ENCODE assay signal across 9 mouse cellular contexts in genomic region chr8:77227742-77228141, GRCm38 (mm10).
DNase-seq lines count a peak whose midpoint lies in the region; ATAC-seq lines count a peak whose summit lies in the region.
"Had no signal": no experiment of that assay in that cellular context is flagged by ENCODE, and none has a peak within 500 bp of the region (broad histone marks: within the 10 kb centered on the region; RNA-seq: fewer than 3 reads in every experiment).

No protein-coding gene starts in this region.

- intact Hi-C loops in left cerebral cortex, postnatal 4 days (cut with DNase I): no loop called here

- DNase-seq in left cerebral cortex, postnatal 4 days: peak; percentile 41
- no peak for DNase-seq in left cerebral cortex, adult 11 months (ENCODE audit: low spot score)
- peak; percentile 52 to 63 for DNase-seq in cerebellum, adult 18-20 months
- peak; percentile 36 to 41 for DNase-seq in cerebellum, postnatal 36 days
- DNase-seq in lung, postnatal 36 days: peak; percentile 90
- DNase-seq in spleen, postnatal 4 days (ENCODE audit: low spot score in 2 of 2): no peak
- no peak for DNase-seq in urinary bladder, postnatal 14 days (ENCODE audit: low spot score)
- DNase-seq: gastrocnemius, postnatal 14 days had no signal

- no peak for ATAC-seq in activated CD4-positive, CD25-positive, alpha-beta regulatory T cell, adult 4 months

Comparison
In these comparisons a context has a peak if more than half of its experiments do, and no peak if none do; other contexts are left out.
1. DNase-seq: peak in left cerebral cortex, postnatal 4 days (single experiment), cerebellum, adult 18-20 months (2 of 2), cerebellum, postnatal 36 days (2 of 2) and lung, postnatal 36 days (single experiment); none in left cerebral cortex, adult 11 months (single experiment), spleen, postnatal 4 days (0 of 2) and urinary bladder, postnatal 14 days (single experiment).